Mouse (Mus musculus) E14TG2a.4 (cell line): ENCODE data around the gene Dck.

Experiments used
- CTCF ChIP-seq: conservative IDR thresholded peaks from 2 replicates; pipeline ENCODE4 v1.5.1; 2014; ENCODE audit warnings: low read length
- POU5F1 ChIP-seq: IDR thresholded peaks from 2 replicates; pipeline ENCODE4 v1.6.1; 2014; ENCODE audit warnings: low read length, borderline replicate concordance

GRCm38 (mm10) chr5:88766863-88767262, 2.1 kb downstream of the Dck start:
- TF ChIP-seq CTCF (no peak), POU5F1 (no peak)
